Mouse (Mus musculus): ENCODE results near the gene Mroh2b. TPM values are rescaled to one million over a fixed set of nuclear protein-coding genes. Genes with fewer than 3 reads are reported as not detected.

Gene Mroh2b
- polyA plus RNA-seq, 1 experiment from 2014 or later = not detected

Other genes with a start within 250 kb of the Mroh2b start
- 0.08 and 0.09 TPM in 2 replicates for gene C6, start 171.6 kb upstream of the Mroh2b start, polyA plus RNA-seq (2015; fragmentation: Nextera tagmentation; extraction: Ambion mirVana)
- gene C7, start 165.0 kb downstream of the Mroh2b start, polyA plus RNA-seq (2015; fragmentation: Nextera tagmentation; extraction: Ambion mirVana) = 0.05 TPM in 1 of 2 replicates, not detected in the other
- gene Card6, start 209.8 kb downstream of the Mroh2b start, polyA plus RNA-seq (2015; fragmentation: Nextera tagmentation; extraction: Ambion mirVana) = 1.3 and 2.4 TPM in 2 replicates
- gene Rpl37, start 217.9 kb downstream of the Mroh2b start, polyA plus RNA-seq (2015; fragmentation: Nextera tagmentation; extraction: Ambion mirVana) = 412 and 593 TPM in 2 replicates
- gene Prkaa1, start 245.1 kb downstream of the Mroh2b start, polyA plus RNA-seq (2015; fragmentation: Nextera tagmentation; extraction: Ambion mirVana) = 24.2 and 25.1 TPM in 2 replicates

Measured in stomach, embryonic 16.5 days (tissue).